Mouse (Mus musculus): ENCODE results near the gene Pde3a.
"Not testable (repeated sequence)": the region's sequence is repeated elsewhere in the genome, so short reads cannot be mapped to it uniquely, and the experiment has no call there.

Gene Pde3a

DNA sequence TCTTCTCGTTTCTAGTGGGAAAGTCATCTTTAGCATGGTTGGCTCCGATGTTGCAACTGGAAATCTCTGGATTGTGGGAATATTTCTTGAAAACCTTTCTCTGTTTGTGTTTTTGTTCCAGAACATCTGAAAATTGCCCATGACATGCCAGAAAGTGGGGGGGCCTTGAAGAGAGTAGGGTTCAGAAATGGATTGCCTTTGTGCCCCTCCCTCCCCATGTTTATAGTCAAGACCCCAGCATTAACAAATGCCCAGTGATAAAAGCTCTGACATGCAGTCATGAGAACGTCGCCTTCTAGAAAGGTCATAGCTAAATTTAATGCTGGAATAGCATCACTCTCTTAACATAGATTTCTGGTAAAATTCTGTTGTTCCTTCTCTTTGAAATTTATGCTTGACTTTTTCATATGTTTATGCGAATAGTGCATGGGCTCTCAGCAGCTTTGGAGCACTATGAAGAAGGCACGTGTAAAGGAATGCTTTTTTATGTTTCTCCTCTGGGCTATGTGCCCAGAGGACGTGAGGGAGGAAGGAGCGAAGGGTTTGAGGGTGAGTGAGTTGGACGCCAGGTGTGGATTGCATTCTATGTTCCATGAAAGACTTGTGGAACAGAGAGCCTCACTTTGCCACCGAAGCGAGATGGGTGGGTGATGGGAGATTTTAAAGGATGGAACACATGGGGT is 19.0 kb downstream of the Pde3a start:
- DNase-seq, result no peak

DNA sequence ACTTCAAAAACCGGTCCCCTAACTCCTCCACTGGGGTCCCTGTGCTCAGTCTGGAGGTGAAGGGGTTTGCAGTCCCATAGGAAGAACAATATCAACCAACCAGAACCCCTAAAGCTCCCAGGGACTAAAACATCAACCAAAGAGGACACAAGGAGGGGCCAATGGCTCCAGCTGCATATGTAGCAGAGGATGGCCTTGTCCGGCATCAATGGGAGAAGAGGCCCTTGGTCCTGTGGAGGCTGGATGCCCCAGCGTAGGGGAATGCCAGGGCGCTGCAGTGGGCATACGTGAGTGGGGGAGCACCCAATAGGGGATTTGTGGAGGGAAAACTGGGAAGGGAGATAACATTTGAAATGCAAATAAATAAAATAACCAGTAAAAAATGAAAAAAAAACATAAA is 19.8 kb downstream of the Pde3a start:
- DNase-seq, result no peak

DNA sequence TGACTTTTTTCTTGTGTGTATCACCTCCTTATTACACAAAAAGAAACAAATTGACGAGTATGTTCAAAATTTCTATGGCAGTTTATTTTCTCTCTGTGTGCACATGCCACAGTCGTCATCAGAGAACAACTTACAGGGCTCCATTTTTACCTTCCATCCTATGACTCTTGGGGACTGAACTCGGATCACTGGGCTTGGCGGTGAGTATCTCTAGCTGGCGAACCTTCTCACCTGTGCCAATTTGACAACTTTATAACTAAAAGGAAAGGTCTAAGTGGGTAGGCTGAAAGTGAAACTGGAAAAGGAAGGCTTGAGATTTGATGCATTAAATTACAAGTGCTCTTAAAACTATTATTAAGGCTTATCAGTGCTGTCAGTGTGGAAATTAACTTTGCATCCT is 22.1 kb downstream of the Pde3a start:
- DNase-seq, result no peak

DNA sequence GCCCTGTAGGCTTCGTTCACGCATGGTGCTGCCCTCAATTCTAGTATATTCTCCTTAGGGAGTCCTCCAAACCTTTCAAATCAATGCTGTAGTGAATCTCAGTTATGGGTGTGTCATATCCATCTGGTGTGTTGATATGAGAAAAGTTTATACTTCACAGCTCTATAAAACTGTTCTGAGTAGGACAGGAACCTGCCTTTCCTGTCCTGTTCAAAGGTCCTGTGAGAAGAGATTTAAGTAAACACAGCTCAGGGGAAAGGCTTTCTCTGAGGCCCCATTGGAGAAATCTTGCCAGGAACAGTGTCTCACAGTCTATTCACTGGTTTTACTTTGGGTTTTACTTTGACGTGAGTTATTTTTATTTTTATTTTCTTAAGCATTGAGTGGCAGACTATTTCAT is 22.5 kb downstream of the Pde3a start:
- no peak for DNase-seq

DNA sequence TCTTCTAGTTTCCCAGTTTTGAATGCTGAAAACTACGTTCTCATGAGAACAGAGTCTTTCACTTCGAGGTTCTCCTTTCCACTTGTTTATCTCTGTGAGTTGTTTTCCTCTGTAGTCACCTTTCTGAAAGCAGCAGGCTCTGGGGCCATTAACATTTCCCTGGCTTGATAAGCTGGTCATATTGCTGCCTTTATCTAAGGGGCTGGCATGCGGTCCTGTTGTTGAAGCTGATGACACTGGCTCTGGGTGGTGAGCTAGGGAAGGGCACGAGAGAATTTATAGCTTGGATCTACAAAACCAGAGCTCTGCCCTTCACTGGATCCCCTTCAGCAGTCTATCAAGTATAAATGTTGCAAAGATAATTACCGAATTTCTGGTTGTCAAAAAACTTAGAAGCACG is 24.6 kb downstream of the Pde3a start:
- no peak for DNase-seq

DNA sequence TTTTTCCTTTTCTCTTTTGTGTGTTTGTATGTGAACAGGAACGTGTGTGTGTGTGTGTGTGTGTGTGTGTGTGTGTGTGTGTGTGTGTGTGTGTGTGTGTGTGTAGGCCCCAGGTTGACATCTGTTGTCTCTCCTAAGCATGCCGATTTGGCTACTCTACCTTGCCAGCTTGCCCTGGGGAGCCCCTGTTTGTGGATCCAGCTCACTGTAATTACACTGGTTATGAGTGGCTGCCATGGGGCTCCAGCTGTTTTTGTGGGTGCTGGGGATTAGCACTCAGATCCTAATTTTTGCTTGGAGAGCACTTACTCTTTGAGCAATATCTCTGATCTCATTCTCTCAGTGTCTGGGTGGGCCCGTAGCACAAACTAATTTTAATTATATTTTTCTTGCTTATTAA is 32.6 kb downstream of the Pde3a start:
- DNase-seq, result no peak

DNA sequence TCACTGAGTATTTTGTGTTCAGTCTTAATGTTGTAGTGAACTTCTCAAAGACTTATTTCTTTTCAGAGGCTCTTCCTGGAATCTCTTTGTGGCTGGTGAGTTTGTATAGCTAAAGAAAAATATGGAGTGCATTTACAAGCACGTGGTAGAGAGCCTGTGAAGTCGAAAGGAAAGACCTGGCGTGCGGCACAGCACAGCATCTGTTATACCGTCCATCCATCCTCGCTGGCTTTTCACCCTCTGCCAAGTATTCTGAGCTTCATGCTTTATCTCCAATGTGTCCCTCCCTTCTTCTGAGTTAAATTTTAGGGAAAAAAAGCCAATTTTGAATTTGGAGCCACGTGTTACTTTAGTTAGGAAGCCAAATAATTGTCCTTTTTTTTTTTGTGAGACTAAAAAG is 33.7 kb downstream of the Pde3a start:
- no peak for DNase-seq

DNA sequence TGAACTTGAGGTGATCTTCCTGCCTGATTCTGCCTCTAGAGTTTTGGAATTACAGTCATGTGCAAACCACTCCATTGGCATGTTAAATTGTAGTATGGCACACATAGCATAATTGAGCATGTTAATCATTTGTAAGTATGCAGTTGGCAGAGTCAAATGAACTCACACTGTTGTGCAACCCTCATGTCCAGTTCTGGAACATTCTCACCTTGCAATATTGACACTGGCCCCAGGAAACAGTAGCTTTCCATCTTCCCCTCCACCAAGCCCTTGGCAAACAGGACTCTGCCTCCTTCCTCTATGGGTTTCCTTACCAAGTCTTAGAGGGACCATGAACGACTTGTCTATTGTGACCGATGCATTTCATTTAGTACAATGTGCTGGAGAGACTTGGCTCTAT is 42.1 kb downstream of the Pde3a start:
- no peak for DNase-seq

DNA sequence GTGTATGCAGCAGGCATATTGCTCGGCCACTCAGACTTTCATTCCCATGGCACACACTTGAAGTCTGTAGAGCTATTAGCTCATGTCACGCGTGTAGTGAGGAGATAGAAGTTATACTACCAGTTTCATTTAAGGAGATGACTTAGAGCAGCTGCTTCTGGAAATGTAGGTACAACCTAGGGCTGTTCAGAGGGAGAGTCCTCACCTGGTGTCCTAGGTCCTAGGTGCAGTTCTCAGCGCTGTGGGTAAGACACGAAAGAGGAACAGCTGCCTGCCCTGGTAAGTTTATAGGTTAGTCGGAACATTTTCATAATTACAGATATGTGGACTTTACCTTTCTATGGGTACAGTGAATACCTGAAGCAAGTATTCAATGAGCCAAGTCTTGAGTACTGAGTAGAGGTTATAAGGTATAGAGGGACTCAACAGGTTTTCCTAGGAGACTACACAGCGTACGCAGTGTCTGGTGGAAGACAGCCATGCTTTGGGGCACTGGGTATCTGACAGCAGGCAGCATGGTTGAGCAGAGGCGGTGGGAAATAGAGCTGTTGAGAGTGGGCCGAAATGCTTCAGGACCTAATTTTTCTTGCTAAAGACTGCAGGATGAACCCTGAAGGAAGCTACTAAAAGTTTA is 43.9 kb downstream of the Pde3a start:
- no peak for DNase-seq

DNA sequence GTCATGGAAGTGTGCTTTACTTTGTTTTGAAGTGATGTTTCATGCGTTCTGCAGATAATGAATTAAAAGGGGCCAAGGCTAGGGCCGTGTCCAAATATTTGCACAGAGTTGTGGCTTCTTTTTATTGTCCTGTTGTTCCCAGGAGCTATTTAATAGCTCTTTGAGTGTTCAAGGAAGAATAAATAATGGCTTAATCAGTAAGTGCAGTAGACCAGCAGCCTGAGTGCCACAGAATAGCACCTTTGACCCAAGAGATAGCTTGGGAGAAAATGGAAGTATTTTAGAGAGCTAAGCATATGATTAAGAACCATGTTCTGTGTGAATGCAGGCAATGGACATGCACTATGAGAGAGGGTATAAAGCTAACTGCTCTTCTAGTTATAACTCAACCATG is 44.4 kb downstream of the Pde3a start:
- no peak for DNase-seq

DNA sequence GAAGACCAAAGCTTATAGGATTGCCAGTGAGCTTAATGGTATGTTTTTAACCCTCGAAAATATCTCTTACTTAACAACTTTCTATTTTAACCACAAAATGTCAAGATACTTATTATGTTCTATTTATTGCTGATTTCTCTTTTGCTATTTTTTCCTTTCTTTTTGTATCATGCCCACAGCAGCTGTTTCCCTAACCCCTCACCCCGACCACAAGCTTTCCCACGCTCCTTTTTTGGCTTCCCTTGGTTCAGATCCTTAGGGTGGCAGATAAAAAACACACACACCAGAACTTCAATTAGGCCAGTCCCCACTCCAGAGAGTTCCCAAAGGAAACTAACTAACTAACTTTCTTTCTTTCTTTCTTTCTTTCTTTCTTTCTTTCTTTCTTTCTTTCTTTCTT is 46.2 kb downstream of the Pde3a start:
- DNase-seq, result no peak

DNA sequence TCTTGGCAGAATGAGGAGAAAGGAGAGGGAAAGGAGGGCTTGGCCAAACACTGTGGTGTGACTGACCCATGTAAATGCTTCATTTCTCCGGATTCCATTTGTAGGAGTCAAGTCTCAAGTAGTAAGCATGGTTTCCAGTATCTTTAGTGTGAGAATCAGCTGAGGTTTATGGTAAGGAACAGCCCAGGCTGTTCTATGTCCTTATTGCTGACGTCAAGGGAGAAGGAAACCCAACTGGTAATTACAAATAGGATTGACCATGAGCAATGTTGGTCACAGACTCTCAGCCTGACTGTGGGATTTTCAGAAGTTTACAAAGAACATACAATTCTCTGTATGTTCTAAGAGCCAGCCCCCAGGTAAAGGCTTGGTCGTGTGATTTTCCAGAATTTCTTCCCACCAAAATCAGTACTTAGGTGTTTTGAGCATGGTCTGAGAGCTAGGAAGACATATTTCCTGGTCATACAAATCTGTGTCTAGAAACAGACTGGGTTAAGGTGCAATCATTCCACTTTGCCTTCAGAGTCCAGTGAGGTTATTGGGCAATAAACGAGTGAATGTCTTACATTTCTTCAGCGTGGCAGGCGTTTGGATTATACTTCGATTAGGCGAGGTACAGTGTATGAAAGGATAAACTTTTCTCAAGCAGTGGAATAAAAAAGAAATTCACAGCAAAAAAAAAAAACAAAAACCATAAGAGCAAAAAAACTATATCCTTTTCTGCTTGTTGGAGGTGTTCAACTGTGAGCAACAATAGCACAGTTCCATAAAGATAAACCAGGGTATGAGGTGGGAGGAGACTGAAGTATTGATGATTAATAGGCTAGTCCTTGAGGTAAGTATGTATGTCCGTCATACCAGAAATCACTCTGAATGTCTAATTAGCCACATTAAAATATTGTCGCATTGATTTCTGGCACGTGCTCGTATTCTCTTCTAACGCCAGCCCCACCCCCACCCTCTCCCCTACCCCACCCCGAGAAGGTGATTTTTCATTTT is 53.0 kb downstream of the Pde3a start:
- no peak for DNase-seq

DNA sequence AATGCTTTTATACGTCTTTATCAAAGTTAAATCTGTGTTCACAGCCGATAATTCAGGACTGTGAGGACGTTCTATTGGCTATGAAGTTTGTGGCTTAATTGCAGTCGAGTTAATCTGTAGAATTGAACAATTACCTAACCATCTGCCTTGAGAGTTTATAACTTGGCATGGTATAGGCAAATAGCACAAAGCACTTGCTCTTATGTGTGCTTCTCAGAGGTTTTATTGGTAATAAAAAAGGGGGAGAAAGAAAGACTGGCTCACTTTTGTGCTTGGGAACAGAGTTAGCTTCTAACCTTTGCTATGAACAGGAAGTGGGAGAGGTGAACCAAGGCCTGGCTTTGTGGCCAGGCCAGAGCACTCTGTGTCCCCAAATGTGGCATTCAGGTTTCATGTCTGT is 53.8 kb downstream of the Pde3a start:
- no peak for DNase-seq

DNA sequence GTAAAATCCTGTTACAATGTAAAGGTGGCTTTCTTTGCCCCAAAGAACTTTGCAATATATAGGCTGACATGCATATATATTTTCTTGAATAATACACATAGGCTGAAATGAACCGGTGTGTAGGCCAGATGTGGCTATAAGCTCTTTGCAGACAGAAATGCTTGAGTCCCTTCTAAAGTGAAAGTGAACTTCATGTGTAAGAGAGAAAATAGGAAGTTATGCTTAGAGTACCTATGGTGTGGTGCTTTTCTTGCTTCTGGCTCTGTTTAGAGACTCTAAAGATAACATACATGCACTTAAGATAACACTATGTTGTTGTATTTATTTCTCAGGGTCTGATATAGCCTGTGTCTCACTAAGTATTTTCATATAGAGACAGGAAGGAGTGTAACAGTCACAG is 58.3 kb downstream of the Pde3a start:
- DNase-seq, result no peak

DNA sequence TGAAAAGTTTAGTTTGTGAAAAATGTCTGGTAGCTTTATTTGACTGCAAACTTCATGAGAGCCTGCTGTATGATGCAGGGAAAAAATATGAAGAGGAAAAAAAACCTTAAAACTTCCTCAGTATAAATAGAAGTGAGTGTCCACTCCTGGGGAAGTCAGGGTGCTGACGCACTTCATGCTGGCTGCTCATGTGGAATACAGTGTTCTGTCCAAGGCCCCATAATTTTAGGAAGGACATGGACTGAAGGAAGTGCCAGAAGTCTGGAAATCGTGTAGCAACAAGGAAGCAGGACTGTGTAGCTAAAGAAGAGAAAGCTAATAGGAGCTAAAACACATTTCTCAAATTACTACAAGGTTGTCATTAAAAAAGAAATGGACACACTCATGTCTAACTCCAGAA is 59.4 kb downstream of the Pde3a start:
- DNase-seq, result no peak

DNA sequence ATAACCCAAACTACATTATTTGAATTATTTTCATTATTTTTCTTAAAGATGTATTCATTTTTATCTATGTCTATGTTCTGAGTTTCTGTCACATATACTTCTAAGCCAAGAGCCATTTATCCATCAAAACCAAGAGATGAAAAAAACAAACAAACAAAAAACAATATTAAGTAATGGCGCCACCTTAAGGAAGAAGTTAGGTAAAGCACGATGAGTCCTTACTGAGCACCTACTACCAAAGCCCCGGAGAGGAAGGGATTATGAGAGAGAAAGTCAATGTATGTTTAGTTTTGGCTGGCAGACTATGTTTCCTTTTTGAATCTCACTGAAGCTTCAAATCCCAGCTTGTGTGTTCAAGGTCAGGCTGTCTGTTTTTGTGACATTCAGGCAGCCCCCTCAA is 60.8 kb downstream of the Pde3a start:
- no peak for DNase-seq

DNA sequence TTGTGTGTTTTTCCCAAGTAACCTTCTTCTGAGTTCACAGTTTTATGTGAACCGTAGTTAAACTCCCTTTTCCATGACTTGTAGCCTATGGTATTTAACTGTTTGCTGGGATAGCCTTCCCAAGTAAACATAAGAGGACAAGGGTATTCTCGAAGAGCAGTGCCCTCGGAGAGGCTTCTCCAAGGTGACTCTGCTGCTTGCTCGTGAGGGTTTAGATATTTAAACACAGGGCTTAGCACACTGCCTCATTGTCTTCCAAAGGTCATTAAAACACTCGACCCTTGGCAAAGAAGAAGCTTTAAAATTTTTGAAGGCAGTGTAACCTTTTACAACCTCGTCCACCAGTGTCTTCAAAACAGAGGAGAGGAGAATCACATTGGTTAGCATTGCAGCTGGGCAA is 61.3 kb downstream of the Pde3a start:
- no peak for DNase-seq

DNA sequence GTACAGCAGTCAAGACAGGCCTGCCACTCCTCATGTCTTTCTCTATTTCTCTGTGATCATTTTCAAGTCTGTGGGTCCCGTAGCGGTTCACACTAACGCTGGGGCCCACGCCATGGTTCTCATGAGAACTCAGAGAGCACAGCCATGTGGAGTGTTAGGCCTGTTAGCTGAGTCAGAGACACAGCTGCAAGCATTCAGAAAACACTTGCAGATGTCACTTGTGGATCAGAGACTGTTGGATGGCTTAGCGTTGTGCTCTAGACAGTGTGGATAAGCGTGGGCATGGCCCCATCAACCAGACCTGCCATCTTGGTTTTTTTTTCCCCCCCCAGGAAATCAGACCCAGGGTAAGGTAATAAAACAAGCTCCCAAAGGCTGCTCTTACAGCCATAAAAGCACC is 62.5 kb downstream of the Pde3a start:
- DNase-seq, result no peak

DNA sequence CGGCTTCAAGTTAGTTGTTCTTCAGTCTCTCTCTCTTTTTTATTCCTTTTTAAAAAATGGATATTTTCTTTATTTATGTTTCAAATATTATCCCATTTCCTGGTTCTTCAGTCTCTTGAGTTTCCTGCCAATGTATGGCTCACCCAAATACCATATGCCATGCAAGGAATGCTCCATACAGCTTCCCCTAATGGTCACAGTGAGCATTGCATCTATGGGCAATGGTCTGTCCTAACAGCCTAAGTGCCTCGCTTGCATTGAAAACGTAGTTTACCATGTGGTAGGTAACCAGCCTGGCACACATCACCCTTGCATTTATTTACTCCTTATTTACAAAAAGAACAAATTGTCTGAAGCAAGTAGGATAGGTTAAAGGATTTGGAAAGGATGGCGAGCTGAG is 64.0 kb downstream of the Pde3a start:
- no peak for DNase-seq

DNA sequence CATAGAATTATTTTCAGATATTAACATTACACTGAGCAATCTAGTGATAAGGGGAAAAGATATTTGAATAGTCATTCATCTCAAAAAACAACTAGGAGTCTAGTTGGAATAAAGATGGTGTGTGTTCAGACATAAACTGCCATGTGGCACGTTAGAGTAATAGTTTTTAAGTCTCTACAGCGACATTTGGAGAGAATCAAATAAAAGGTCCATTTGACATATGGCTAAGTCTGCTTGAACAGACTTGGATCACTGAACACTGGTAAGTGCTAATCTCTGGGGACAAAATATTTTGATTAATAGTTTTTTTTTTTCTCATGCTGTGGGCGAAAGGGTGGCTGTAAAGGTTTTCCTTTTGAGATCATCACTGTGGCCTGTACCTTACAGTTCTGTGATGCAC is 69.4 kb downstream of the Pde3a start:
- no peak for DNase-seq

DNA sequence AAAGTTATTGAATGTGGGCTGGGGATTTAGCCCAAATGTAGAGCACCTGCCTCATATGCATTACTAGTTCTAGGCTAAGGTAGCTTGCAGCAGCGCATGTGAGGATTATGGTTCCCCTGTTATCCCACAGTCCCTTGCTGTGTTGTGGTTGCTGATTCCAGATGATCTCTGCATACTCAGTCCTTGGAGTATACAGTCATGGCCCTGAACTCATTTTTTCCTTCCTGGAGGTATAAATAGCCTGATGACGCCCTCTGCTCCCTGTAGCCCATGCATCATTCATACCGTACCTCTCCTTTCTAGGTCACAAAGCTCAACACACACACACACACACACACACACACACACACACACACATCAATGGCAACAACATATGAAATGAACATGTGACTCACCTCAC is 72.2 kb downstream of the Pde3a start:
- DNase-seq, result no peak

DNA sequence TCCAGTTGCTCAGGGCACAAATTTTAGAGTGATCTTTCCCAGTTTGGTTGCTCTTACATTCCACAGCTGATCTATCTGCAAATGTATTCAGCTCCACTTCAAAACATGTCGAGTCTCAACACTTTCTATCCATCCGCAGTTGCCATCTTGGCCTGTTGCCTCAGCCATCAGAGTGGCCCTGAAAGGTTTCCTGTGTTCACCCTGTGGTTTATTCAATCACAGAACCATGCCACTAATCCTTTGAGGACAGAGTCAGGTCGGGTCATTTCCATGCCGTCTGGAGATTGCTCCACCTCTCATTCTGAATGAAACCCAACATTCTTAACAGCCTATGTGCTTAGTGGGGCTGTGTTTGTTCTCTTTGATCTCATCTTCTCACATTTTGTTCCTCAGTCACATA is 73.9 kb downstream of the Pde3a start:
- no peak for DNase-seq

DNA sequence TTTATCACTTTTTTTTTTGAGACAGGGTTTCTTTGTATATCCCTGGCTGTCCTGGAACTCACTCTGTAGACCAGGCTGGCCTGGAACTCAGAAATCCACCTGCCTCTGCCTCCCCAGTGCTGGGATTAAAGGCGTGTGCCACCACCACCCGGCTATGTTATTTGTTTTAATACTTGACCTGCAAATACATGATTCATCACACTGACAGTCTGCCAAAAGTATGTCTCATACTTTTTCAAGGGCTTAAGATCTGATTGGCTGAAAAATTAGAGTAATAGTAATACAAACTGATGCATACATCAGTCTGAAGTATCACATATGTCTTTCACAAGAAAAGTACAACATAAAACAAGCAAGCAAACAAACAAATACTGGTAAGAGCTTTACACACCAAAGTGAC is 78.1 kb downstream of the Pde3a start:
- DNase-seq, result not testable (repeated sequence)

DNA sequence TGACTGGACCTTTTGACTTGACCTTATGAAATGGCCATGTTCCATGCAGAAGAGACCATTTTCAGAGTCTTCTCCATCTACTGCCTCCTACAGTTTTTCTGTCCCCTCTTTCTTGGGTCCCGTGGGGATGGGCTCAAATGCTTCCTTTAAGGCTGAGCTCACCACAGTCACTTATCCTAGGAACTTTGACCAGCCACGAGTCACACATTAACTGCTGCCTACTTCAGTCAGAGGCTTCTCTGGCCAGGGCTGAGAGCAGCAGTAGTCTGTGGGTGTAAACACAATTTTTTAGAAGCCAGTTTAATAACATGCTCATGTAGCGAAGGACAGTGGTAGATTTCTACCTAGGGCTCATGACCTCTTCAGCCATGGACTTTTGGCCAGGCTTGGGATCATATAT is 79.0 kb downstream of the Pde3a start:
- DNase-seq, result no peak
